Mouse (Mus musculus): ENCODE measurements around the gene Slc5a4b.
"Not testable (repeated sequence)": the region's sequence is repeated elsewhere in the genome, so short reads cannot be mapped to it uniquely, and the experiment has no call there.

Slc5a4b gene

GRCm38 (mm10) chr10:76110861-76111260 is at the start of gene Slc5a4b:
TSS of gene Slc5a4b (minus strand) at chr10:76110961.
- DNase-seq: no peak

DNA sequence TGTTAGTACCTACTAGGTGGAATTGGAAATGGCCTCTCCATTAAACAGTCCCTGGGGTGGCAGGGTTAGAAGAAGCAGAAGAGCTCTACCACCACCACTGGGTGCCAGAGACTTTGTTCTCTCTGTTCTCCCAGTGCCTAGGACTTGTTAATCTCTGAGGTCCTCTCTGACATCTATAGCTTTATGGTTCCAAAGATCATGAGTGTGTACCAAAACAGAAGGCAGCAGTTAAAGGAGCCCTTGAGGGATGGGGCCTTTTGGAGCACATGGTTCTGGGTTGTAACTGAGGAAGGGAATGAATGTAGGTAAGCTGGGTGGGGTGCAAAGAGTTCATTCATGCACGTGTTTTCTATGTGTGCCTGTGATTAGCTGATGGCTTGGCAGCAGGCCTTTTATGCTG is 47.2 kb upstream of the Slc5a4b start:
- DNase-seq: no peak

DNA sequence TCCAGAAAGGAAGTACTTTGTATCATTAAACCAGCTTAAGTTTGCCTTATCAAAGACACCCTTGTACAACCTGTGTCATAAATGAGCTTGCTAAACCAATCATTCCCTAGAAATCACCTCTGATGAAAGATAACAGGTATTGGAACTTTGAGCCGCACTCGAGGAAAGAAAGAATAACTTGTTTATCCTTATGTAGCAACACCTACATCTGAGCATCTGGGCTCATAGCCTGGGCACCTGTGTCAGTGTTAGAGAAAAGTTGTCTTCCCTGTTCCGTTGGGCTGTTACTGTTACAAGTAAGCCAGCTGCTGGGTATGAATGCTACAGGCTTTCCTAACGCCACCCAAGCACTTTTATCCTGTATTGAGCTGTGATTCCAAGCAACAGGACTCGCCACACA is 46.8 kb upstream of the Slc5a4b start:
- no peak for DNase-seq

GRCm38 (mm10) chr10:76155911-76156310 is 45.1 kb upstream of the Slc5a4b start:
- DNase-seq: peak; percentile 55 to 66

DNA sequence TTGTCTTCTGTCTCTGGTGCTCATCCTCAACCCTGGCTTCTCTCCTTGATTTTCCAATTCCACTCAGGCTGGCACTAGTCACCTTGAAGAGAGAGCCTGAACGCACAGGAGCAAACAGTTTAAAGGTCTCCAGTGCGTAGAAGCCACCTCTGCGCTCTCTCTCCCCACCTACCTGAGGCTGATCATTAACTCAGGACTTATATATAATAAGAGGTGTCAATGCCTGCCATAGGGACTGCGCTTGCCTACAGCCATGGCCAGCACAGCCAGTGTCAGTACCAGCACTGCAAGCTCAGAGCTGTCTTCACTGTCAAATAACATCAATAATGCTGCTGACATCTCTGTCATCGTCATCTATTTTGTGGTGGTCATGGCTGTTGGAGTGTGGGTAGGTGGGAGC is 36.5 kb upstream of the Slc5a4b start, which contains the start of gene Slc5a4a:
TSS of gene Slc5a4a (plus strand) at position 174 of the 400 bp plus-strand sequence.
- DNase-seq: no peak

- DNase-seq: no peak
These were observed 36.1 kb upstream of the Slc5a4b start for GRCm38 (mm10) chr10:76146846-76147245.

DNA sequence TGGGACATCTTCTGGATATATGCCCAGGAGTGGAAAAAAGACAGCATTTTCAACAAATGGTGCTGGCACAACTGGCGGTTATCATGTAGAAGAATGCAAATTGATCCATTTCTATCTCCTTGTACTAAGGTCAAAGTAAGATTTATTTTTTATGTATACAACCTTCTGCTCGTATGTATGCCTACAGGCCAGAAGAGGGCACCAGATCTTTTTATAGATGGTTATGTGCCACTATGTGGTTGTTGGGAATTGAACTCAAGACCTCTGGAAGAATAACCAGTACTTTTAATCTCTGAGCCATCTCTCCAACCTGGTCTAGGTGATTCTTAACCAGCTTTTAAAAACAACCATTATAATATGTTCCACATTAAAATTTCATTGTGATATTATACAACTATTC is 25.6 kb upstream of the Slc5a4b start:
- DNase-seq: no peak

DNA sequence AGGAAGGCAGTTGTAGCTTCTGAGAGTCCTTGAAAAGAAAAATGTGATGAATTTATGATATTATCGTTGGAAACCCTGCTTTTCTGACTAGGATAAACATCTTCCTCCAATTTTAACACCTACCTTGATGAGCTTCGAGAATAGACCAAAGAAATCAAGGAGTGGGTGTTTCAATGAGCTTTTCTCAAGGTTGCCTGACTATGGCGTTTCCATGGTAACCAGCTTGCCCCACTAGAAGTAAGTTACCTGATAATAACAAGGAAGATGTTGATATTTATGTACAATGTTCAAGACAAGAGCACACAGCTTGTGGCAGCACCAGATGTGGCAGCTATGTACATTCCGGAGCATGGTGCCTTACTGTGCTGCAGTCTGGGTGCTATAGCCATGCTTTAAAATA is 21.7 kb upstream of the Slc5a4b start:
- DNase-seq: no peak

DNA sequence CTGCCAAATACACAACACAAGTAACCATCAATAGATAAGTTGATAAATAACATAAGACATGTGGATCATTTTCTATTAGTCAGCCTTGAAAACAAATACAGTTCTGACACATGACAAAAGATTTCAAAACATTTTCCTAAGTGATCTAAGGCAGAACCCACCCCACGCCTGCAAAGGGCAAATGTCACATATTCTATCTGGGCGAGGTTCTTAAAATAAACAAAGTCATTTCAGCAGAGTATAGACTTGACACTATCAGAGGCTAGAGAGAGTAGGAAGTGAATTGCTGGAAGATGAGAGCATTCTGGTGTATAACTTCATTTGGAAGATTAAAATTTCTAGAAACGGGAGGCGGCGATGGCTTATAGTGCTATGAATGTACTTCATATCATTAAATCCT is 10.7 kb upstream of the Slc5a4b start:
- no peak for DNase-seq

DNA sequence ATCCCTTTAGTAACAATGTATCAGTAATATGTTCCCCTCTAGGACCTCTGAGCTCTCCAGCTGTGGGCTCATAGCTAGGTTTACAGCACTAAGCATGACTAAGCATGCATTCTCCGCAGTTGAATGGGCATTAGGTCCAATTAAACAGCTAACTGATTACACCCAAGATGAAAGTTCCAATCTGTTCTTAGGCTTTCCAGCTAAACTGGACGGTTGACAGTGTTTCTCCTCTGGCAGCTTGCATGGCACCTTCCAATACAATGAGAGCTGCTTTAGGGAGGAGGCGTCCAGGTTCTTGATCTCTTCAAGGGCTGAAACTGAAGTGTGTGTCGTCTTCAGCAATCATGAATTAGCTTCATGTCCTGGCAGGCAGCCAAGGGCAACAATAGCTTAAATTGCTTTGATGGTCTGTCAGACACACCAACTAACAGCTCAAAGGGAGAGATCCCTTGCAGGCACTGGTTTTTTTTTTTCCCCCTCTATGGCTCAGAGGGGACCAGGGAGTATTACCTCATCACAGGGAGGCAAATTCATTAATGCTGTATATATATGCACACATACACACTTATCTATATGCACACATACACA is 9.5 kb upstream of the Slc5a4b start:
- DNase-seq: peak in 1 of 2 experiments; percentile 8

DNA sequence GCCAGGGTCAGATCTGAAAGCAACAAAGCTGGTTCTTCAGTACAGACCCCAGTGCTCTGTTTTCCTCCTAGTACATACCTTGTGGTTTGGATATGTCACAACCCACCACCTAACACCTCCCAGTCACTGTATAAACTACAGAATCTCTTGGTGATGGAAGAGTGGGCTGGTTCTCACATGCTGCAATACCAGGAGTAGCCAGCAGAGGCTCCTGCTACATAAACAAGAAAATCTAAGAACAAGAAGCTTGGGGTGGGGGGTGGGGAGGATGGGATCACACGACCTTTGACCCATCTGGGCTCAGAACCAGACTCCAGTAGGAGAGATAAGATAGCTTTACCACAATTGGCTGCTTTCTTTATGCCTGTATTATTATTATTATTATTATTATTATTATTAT is 8.0 kb upstream of the Slc5a4b start:
- DNase-seq: peak in 1 of 2 experiments; percentile 40

DNA sequence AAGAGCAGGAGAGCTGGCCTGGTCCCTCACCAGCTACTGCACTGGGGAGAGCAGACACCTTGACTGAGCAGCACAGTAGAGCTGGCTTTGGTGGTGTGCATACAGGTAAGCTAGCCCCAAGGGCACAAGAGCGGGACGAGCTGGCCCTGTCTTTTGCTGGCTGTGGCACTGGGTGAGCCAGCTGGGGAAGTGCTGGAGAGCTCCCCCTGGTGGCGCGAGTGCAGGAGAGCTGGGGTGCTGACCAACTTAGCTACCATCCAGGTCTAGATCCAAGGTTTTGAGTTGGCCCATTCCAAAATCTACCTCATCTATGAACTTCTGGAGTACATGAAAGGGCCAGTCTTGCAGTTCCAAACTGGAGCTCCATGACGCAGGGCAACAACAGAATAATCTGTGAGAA is 7.2 kb upstream of the Slc5a4b start:
- peak; percentile 42 to 57 for DNase-seq

DNA sequence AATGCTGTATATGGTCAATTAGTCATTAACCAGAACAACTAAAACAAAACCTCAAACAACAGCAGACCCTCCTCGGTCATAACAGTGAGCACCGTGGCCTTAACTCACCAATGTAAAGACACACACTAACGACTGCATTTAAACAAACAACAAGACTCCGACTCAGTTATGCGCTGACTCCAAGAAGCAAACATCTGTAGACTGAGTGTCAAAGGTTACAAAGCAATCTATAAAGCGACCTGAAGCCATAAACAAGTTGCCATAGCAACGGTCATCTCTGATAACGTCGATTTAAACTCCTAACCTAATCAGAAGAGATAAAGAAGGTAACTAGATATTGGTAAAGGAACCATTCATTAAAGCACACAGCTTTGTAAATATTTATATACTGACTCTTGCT is 13.4 kb downstream of the Slc5a4b start:
- no peak for DNase-seq

DNA sequence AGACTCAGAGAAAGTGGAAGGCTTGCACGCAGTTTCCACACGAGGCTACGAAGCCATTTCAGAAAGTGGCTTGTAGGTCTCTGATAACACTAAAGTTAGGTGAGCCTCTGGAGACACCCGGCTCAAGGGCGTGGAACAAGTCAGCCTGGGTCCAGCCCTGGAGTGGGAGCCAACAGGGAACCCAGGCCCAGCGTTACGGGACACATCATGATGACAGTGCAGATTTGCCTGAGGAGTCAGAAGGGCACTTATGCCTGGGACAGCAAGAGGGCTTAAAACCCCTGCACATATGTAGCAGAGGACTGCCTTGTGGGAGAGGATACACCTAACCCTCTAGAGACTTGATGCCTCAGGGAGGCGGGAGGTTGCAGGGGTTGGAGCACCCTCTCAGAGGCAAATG is 14.2 kb downstream of the Slc5a4b start:
- DNase-seq: no peak

DNA sequence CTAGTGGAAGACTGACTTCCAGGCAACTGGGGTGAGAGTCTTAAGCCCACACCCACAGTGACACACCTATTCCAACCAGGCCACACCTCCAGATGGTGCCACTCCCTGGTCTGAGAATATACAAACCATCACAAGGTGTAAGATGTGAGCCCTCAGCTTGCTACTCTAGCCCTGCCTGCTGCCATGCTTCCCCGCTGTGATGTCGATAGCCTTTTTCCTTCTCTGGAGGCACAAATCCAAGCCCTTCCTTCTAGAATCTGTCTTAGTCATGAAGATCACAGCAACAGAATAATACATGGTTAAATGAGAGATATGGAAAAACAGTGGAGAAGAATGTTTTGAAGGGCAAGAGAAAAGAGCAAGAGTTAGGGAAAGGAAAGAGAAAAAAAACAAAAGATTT is 33.8 kb downstream of the Slc5a4b start:
- DNase-seq: not testable (repeated sequence)

- not testable (repeated sequence) for DNase-seq
These were observed 38.7 kb downstream of the Slc5a4b start for GRCm38 (mm10) chr10:76072080-76072479.

DNA sequence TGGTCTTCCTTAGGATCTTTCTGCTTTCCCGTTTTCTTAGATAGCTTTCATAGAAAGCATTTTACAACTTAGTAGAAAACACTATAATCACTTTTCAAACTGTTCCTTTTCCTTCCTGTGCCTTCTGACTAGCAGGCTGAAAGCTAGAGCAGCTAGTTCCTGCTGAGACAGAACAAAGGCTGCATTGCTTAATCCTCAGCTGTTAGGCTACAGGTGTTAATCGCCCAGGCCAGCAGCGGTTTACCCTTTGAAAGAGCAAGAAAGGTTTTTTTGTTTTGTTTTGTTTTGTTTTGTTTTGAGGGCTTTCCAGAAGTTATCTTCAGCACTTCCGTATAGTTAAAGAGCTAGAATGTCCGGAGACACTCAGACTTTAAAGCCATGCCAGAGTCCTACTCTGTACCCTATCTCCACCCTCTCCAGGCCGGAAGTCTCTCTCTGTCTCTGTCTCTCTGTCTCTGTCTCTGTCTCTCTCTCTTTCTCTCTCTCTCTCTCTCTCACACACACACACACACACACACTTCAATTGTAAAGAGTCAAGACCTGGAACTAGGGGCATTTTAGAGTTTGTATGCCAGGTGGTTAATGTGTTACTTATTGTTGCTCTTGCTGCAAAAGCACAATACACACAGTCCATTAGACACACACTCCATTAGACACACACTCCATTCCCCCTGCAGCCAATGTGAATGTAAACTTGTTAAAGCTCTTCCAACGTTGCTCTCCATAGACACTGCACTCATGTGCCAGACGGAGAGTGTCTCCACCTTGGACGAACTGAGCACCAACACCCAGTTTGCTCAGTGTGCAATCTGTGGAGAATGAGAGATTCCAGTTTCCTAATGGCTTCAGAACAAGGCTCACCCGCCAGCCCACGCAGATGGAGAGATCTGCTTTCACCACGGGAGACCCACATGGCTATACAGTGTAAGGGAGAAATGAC is 42.8 kb downstream of the Slc5a4b start:
- peak; percentile 69 to 75 for DNase-seq

GRCm38 (mm10) chr10:76062439-76062838 is 48.3 kb downstream of the Slc5a4b start:
- DNase-seq: no peak

DNA sequence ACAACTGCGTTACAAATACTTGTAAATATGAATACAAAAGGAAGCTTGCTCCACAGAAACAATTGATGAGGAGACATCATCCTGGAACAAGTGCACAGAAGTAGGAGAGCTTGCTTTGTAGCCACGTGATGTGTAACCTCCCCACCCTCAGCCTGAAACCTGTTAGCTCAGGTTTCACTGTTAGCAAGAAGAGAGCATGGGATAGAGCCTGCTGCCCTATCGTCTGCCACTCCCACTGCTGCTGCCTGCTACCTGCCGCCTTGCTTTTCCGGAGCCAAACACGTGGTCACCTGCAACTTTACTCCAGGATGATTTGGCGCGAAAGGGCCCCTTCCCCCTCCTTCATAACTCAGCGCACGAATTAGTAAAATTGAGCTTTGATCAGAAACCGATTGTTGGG is 58.9 kb downstream of the Slc5a4b start:
- DNase-seq: no peak

- no peak for DNase-seq
These were observed 61.8 kb downstream of the Slc5a4b start for GRCm38 (mm10) chr10:76048967-76049366.

GRCm38 (mm10) chr10:76047182-76047869 is 63.4 kb downstream of the Slc5a4b start:
- no peak for DNase-seq

- no peak for DNase-seq
These were observed 64.0 kb downstream of the Slc5a4b start for GRCm38 (mm10) chr10:76046754-76047153.

GRCm38 (mm10) chr10:76045343-76045742 is 65.4 kb downstream of the Slc5a4b start:
- no peak for DNase-seq

- no peak for DNase-seq
These were observed 73.8 kb downstream of the Slc5a4b start for GRCm38 (mm10) chr10:76036962-76037361.
